Mouse (Mus musculus) stomach, embryonic 16.5 days (tissue): ENCODE measurements at regions not wholly inside any gene's neighbourhood (a gene's known extent, or its start where the extent isn't known, plus 50 kb on each side); places are given as distances from the start of the nearest gene placed in this dataset.

Source experiments
- ATAC-seq: fragments of 200-750 bp; cut with Nextera tagmentation; 2 replicates; pipeline ENCODE4 v1.8.0; 2017; ENCODE audit warnings: moderate number of reproducible peaks, moderate TSS enrichment; ENCODE audit not compliant: insufficient read depth, low FRiP score
- H3K27ac ChIP-seq: fragments of 300-500 bp; sonication (generic); 2 replicates; pipeline ENCODE4 v1.5.1; 2014; ENCODE audit warnings: low read length
- H3K27me3 ChIP-seq: fragments of 300-500 bp; sonication (generic); 2 replicates; pipeline ENCODE4 v1.6.1; 2014; ENCODE audit warnings: low read length, control low read depth, mixed read lengths; ENCODE audit not compliant: control insufficient read depth, insufficient read depth
- H3K36me3 ChIP-seq: fragments of 300-500 bp; sonication (generic); 2 replicates; pipeline ENCODE4 v1.6.1; 2014; ENCODE audit warnings: low read length; ENCODE audit not compliant: control insufficient read depth, insufficient read depth
- H3K4me1 ChIP-seq: fragments of 300-500 bp; sonication (generic); 2 replicates; pipeline ENCODE4 v1.6.1; 2014; ENCODE audit warnings: low read length, control low read depth, mixed read lengths; ENCODE audit not compliant: control insufficient read depth, insufficient read depth
- H3K4me2 ChIP-seq: fragments of 300-500 bp; sonication (generic); 2 replicates; pipeline ENCODE4 v1.6.1; 2014; ENCODE audit warnings: low read depth, low read length, mixed read lengths
- H3K4me3 ChIP-seq: fragments of 300-500 bp; sonication (generic); replicated peaks from 2 replicates; pipeline ENCODE4 v1.5.1; 2014; ENCODE audit warnings: mild to moderate bottlenecking, low read length
- H3K9ac ChIP-seq: fragments of 300-500 bp; sonication (generic); 2 replicates; pipeline ENCODE4 v1.6.1; 2014; ENCODE audit warnings: low read length
- H3K9me3 ChIP-seq: fragments of 300-500 bp; sonication (generic); replicated peaks from 2 replicates; pipeline ENCODE4 v1.6.1; 2016; ENCODE audit warnings: low read length, control low read depth; ENCODE audit not compliant: control insufficient read depth
- WGBS: fragments of 180-500 bp; shearing (Covaris S2); extraction: QIAGEN DNeasy Blood & Tissue Kit; methylation state at CpG from one replicate; pipeline ENCODE4 v1.1.7; 2014; 5-methylcytosine and 5-hydroxymethylcytosine counted together

DNA sequence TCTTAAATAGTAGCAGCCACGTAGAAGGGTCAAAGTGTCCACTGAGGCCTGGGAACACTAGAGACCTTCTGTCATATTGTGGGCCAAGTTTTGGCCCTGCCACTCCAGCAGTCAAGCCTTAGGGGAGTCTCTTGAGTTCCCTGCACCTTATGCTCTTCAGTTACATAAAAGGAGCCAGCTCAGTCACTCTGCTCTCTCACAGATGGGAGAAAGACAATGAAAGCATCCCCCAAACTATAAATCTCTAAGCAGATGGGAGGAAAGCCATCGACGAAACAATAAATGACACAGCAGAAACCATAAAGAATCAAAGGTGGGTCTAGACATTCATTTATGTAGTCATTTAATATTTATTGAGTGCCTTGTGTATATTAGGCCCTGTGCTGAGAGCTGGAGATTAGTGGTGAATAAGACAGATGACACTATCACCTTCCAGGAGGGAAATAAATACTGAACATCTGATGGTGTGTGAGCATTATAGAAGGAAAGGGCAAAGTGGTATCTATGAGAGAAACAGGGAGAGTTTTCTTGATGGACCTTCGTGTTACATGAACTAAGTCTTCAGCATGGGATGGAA is 137.5 kb upstream of the Synpr start:
- Histone ChIP-seq H3K4me2 (no peak overlapping the region), H3K27ac (no peak overlapping the region), H3K27me3 (no peaks in the 10 kb centered on the region), H3K9me3 (no peaks in the 10 kb centered on the region), H3K9ac (no peak overlapping the region), H3K4me1 (no peaks in the 10 kb centered on the region), H3K4me3 (no peak overlapping the region), H3K36me3 (no peaks in the 10 kb centered on the region)
- WGBS = 78% methylated on average over 4 of the region's 4 CpGs
- ATAC-seq = no peak

GRCm38 (mm10) chr14:13149617-13150016 is 135.0 kb upstream of the Synpr start:
- Histone ChIP-seq H3K4me2 (no peak overlapping the region), H3K4me3 (no peak overlapping the region), H3K36me3 (no peaks in the 10 kb centered on the region), H3K27me3 (no peaks in the 10 kb centered on the region), H3K9ac (no peak overlapping the region), H3K4me1 (no peaks in the 10 kb centered on the region), H3K9me3 (no peaks in the 10 kb centered on the region), H3K27ac (no peak overlapping the region)
- 52% methylated on average over 1 of the region's 1 CpGs for WGBS
- ATAC-seq = no peak

DNA sequence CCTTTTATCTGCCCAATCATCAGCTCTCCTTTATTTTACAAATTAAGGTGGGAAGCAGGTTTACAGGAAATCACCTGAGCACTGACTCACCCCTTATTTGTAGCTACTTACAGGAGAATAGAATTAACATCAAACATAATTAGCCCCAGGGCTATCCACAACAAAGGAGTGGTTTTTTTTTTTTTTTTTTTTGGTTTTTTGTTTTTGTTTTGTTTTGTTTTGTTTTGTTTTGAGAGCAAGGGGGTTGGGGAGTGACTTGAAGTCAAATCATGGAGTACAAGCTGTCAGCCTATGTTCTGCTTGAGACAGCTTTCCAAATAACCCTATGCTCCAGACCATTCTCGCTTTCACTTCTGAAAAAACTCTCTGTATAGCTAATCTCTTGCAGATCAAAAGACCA is 132.9 kb upstream of the Synpr start:
- Histone ChIP-seq H3K36me3 (no peaks in the 10 kb centered on the region), H3K27ac (no peak overlapping the region), H3K9me3 (no peaks in the 10 kb centered on the region), H3K9ac (no peak overlapping the region), H3K27me3 (no peaks in the 10 kb centered on the region), H3K4me3 (no peak overlapping the region), H3K4me2 (no peak overlapping the region), H3K4me1 (no peaks in the 10 kb centered on the region)
- 70% methylated on average over 1 of the region's 1 CpGs for WGBS
- no peak for ATAC-seq

DNA sequence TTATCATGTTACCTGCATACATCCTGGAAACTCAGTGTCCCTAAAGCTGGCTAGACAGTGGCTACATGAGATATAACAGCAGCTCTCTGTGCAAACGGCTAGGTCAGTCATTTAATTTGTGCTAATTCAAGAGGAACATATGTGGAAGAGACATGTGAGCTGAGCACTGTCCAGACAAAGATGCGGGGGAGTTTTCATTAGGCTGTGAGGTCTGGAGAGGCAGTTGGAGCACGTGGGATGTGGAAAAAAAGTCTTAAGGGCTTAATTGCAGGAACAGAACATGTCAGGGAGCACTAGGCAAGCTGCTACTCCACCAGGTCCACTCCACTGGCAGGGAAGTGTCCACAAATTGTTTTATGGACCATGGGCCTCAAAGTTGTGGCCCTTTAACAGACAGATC is 108.4 kb upstream of the Synpr start:
- Histone ChIP-seq H3K9me3 (no peaks in the 10 kb centered on the region), H3K4me2 (no peak overlapping the region), H3K9ac (no peak overlapping the region), H3K4me1 (no peaks in the 10 kb centered on the region), H3K27me3 (no peaks in the 10 kb centered on the region), H3K27ac (no peak overlapping the region), H3K36me3 (no peaks in the 10 kb centered on the region), H3K4me3 (no peak overlapping the region)
- WGBS = 55% methylated on average over 3 of the region's 3 CpGs
- ATAC-seq = no peak

GRCm38 (mm10) chr14:13177906-13178305 is 106.7 kb upstream of the Synpr start:
- Histone ChIP-seq H3K36me3 (no peaks in the 10 kb centered on the region), H3K4me1 (no peaks in the 10 kb centered on the region), H3K27ac (no peak overlapping the region), H3K9ac (no peak overlapping the region), H3K27me3 (no peaks in the 10 kb centered on the region), H3K9me3 (no peaks in the 10 kb centered on the region), H3K4me3 (no peak overlapping the region), H3K4me2 (no peak overlapping the region)
- 91% methylated on average over 1 of the region's 1 CpGs for WGBS
- no peak for ATAC-seq

GRCm38 (mm10) chr14:13190801-13191200 is 93.8 kb upstream of the Synpr start:
- H3K4me3 ChIP-seq = no peak overlapping the region
- H3K27ac ChIP-seq = no peak overlapping the region
- 62% methylated on average over 1 of the region's 1 CpGs for WGBS
- H3K4me2 ChIP-seq = no peak overlapping the region
- H3K9me3 ChIP-seq = no peaks in the 10 kb centered on the region
- H3K9ac ChIP-seq = no peak overlapping the region
- ATAC-seq = no peak
- H3K36me3 ChIP-seq = no peaks in the 10 kb centered on the region
- H3K27me3 ChIP-seq = no peaks in the 10 kb centered on the region
- no peaks in the 10 kb centered on the region for H3K4me1 ChIP-seq

GRCm38 (mm10) chr14:13192746-13193145 is 91.8 kb upstream of the Synpr start:
- no peaks in the 10 kb centered on the region for H3K27me3 ChIP-seq
- ATAC-seq = no peak
- H3K9ac ChIP-seq = no peak overlapping the region
- H3K9me3 ChIP-seq = no peaks in the 10 kb centered on the region
- WGBS = 45% methylated on average over 1 of the region's 1 CpGs
- no peaks in the 10 kb centered on the region for H3K4me1 ChIP-seq
- H3K36me3 ChIP-seq = no peaks in the 10 kb centered on the region
- no peak overlapping the region for H3K4me2 ChIP-seq
- H3K4me3 ChIP-seq = no peak overlapping the region
- no peak overlapping the region for H3K27ac ChIP-seq

- Histone ChIP-seq H3K4me3 (no peak overlapping the region), H3K4me1 (no peaks in the 10 kb centered on the region), H3K36me3 (no peaks in the 10 kb centered on the region), H3K27me3 (no peaks in the 10 kb centered on the region), H3K4me2 (no peak overlapping the region), H3K27ac (no peak overlapping the region), H3K9ac (no peak overlapping the region), H3K9me3 (no peaks in the 10 kb centered on the region)
- WGBS = 35% methylated on average over 3 of the region's 3 CpGs
- ATAC-seq = peak; percentile 44; the same call in 1 of the 2 replicates
Measured at GRCm38 (mm10) chr14:13197330-13197892, 87.2 kb upstream of the Synpr start.

DNA sequence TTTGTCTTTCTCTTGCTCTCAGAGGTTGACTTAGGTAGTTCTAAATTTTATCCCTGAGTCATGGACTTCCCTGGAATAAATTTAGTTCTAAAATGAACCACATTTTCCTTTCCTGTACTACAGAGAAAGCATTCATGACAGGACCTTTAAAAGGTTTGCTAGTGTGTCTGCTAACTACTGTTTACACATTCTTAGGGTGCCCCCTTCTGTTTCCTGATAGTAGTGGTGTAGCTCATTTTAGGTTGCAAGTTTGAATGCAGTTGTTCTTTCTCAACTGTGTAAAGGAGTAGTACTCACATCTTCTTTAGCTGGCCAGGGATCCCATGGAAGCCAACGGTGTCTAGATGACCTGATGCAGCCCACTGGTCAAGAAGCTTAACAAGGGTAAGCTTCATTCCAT is 86.1 kb upstream of the Synpr start:
- no peaks in the 10 kb centered on the region for H3K27me3 ChIP-seq
- no peak overlapping the region for H3K27ac ChIP-seq
- H3K9ac ChIP-seq = no peak overlapping the region
- no peak overlapping the region for H3K4me3 ChIP-seq
- H3K36me3 ChIP-seq = no peaks in the 10 kb centered on the region
- ATAC-seq = no peak
- H3K9me3 ChIP-seq = no peaks in the 10 kb centered on the region
- H3K4me1 ChIP-seq = no peaks in the 10 kb centered on the region
- WGBS = 23% methylated on average over 1 of the region's 1 CpGs
- H3K4me2 ChIP-seq = no peak overlapping the region
